Mouse (Mus musculus) neural tube, embryonic 14.5 days (tissue): Measurements from ENCODE around the gene Agap3. TPM values are rescaled to one million over a fixed set of nuclear protein-coding genes. Genes with fewer than 3 reads are reported as not detected.

Experiments
- ATAC-seq: fragments of 200-750 bp; cut with Nextera tagmentation; 2 replicates; pipeline ENCODE4 v1.8.0; 2017; ENCODE audit warnings: low read depth, mild to moderate bottlenecking, moderate TSS enrichment, moderate library complexity
- H3K27ac ChIP-seq: fragments of 300-500 bp; sonication (generic); 2 replicates; pipeline ENCODE4 v1.5.1; 2014; ENCODE audit warnings: low read depth, mild to moderate bottlenecking, control low read depth, low read length, moderate library complexity, mixed read lengths
- H3K27me3 ChIP-seq: fragments of 300-500 bp; sonication (generic); 2 replicates; pipeline ENCODE4 v1.6.1; 2014; ENCODE audit warnings: low read length; ENCODE audit not compliant: control insufficient read depth, insufficient read depth
- H3K36me3 ChIP-seq: fragments of 300-500 bp; sonication (generic); 2 replicates; pipeline ENCODE4 v1.6.1; 2014; ENCODE audit warnings: low read length, mixed read lengths; ENCODE audit not compliant: control insufficient read depth, insufficient read depth
- H3K4me1 ChIP-seq: fragments of 300-500 bp; sonication (generic); 2 replicates; pipeline ENCODE4 v1.6.1; 2014; ENCODE audit warnings: low read length; ENCODE audit not compliant: control insufficient read depth, insufficient read depth
- H3K4me2 ChIP-seq: fragments of 300-500 bp; sonication (generic); 2 replicates; pipeline ENCODE4 v1.6.1; 2014; ENCODE audit warnings: mild to moderate bottlenecking, low read depth, low read length, control low read depth
- H3K4me3 ChIP-seq: fragments of 300-500 bp; sonication (generic); 2 replicates; pipeline ENCODE4 v1.5.1; 2014; ENCODE audit warnings: low read depth, low read length, control low read depth, mixed read lengths
- H3K9ac ChIP-seq: fragments of 300-500 bp; sonication (generic); replicated peaks from 2 replicates; pipeline ENCODE4 v1.6.1; 2014; ENCODE audit warnings: low read depth, mild to moderate bottlenecking, control low read depth, low read length, mixed read lengths
- H3K9me3 ChIP-seq: fragments of 300-500 bp; sonication (generic); 2 replicates; pipeline ENCODE4 v1.6.1; 2016; ENCODE audit warnings: low read length; ENCODE audit not compliant: control insufficient read depth
- WGBS: fragments of 180-500 bp; shearing (Covaris S2); extraction: QIAGEN DNeasy Blood & Tissue Kit; methylation state at CpG from one replicate; pipeline ENCODE4 v1.1.7; 2014; 5-methylcytosine and 5-hydroxymethylcytosine counted together
- polyA plus RNA-seq: library from polyadenylated mRNA; unstranded; fragments of >200 nt; fragmentation: Nextera tagmentation; extraction: Ambion mirVana; gene quantifications from 2 replicates; pipeline ENCODE4 v1.2.1, GENCODE M21; 2014

The Agap3 gene
- polyA plus RNA-seq, 1 experiment from 2014 or later: 59.3 TPM

- Histone ChIP-seq H3K4me3 (no peak overlapping the region), H3K9ac (no peak overlapping the region), H3K4me1 (peaks cover 43% of the 10 kb centered on the region), H3K9me3 (no peaks in the 10 kb centered on the region), H3K4me2 (no peak overlapping the region), H3K27ac (peak overlapping the region; percentile 60), H3K36me3 (peaks cover 30% of the 10 kb centered on the region), H3K27me3 (no peaks in the 10 kb centered on the region)
- WGBS: 16% methylated on average over 14 of the region's 14 CpGs
- peak; percentile 64 for ATAC-seq
These were observed 38.5 kb downstream of the Agap3 start for GRCm38 (mm10) chr5:24490413-24490920.

- H3K27ac ChIP-seq: no peak overlapping the region
- 86% methylated on average over 16 of the region's 16 CpGs for WGBS
- H3K4me2 ChIP-seq: no peak overlapping the region
- peaks cover 48% of the 10 kb centered on the region for H3K4me1 ChIP-seq
- no peak for ATAC-seq
- no peaks in the 10 kb centered on the region for H3K27me3 ChIP-seq
- no peak overlapping the region for H3K9ac ChIP-seq
- peaks cover 29% of the 10 kb centered on the region for H3K36me3 ChIP-seq
- H3K9me3 ChIP-seq: no peaks in the 10 kb centered on the region
- H3K4me3 ChIP-seq: no peak overlapping the region
These were observed 40.7 kb downstream of the Agap3 start for GRCm38 (mm10) chr5:24492546-24493285.

DNA sequence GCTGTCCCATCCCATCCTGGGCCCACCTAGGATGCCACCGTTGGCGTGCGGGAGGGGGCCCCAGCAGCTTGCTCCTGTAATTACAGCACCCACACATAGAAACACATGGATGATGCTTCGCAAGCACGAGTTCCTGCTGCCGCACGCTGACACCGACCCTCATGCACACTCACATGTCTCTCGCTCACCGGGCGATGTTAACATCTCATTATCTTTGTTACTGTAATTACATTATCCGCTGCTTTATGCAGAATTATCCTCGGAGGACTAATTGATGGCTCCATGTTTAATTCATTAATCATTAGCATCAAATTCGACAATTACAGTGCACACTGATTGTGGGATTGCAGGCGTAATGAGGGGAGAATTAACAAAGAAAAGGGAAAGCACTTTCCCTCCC, 43.0 kb downstream of the Agap3 start:
- ATAC-seq: peak; percentile 25; the same call in 1 of the 2 replicates
- no peak overlapping the region; the same call in 1 of the 2 replicates for H3K27ac ChIP-seq
- H3K9ac ChIP-seq: no peak overlapping the region
- H3K9me3 ChIP-seq: no peaks in the 10 kb centered on the region
- H3K27me3 ChIP-seq: no peaks in the 10 kb centered on the region
- H3K36me3 ChIP-seq: peaks cover 28% of the 10 kb centered on the region
- H3K4me3 ChIP-seq: no peak overlapping the region
- WGBS: 45% methylated on average over 15 of the region's 15 CpGs
- no peak overlapping the region for H3K4me2 ChIP-seq
- peaks cover 47% of the 10 kb centered on the region for H3K4me1 ChIP-seq

- Histone ChIP-seq H3K9me3 (no peaks in the 10 kb centered on the region), H3K4me2 (no peak overlapping the region), H3K4me1 (peaks cover 33% of the 10 kb centered on the region), H3K36me3 (peaks cover 42% of the 10 kb centered on the region), H3K9ac (no peak overlapping the region), H3K4me3 (no peak overlapping the region), H3K27me3 (no peaks in the 10 kb centered on the region), H3K27ac (no peak overlapping the region)
- 57% methylated on average over 6 of the region's 6 CpGs for WGBS
- no peak for ATAC-seq
These were observed 44.8 kb downstream of the Agap3 start for GRCm38 (mm10) chr5:24496756-24497155.

GRCm38 (mm10) chr5:24497526-24497925, 45.5 kb downstream of the Agap3 start:
- H3K36me3 ChIP-seq: peaks cover 38% of the 10 kb centered on the region
- H3K27ac ChIP-seq: no peak overlapping the region; the same call in 1 of the 2 replicates
- no peaks in the 10 kb centered on the region for H3K27me3 ChIP-seq
- 52% methylated on average over 12 of the region's 12 CpGs for WGBS
- H3K4me3 ChIP-seq: no peak overlapping the region
- H3K9me3 ChIP-seq: no peaks in the 10 kb centered on the region
- H3K4me1 ChIP-seq: peaks cover 33% of the 10 kb centered on the region
- H3K9ac ChIP-seq: no peak overlapping the region
- H3K4me2 ChIP-seq: no peak overlapping the region
- ATAC-seq: no peak

DNA sequence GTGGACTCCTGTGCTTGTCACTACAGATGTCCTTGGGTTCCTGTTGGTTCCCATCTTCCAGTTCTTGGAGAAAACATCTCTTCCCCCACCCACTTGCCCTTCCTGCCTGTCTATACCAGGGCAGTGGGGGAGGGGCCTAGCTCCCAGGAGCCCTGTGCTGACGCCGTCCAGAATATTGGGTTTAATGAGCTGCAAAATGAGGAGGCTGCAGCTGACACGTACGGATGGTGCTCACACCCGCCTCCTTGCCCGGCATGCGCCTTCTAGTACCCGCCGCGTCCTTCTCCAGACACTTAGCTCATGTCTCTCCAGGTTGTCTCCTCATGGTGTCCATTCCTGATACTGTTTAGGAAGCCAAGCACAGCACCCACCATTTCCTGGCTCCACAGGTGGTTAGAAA, 47.1 kb downstream of the Agap3 start:
- peaks cover 28% of the 10 kb centered on the region for H3K36me3 ChIP-seq
- 47% methylated on average over 10 of the region's 10 CpGs for WGBS

DNA sequence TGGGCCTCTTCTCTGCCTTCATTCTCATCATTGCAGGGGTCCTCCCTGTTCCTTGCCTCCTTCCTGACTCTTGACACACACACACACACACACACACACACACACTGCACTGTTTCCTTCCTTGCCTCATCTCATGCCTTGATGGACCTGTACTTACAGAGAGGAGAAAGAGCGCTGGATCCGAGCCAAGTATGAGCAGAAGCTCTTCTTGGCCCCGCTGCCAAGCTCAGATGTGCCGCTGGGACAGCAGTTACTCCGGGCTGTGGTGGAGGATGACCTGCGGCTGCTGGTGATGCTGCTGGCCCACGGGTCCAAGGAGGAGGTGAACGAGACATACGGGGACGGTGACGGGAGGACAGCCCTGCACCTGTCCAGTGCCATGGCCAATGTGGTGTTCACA, 48.9 kb downstream of the Agap3 start:
- H3K4me3 ChIP-seq: no peak overlapping the region
- WGBS: 83% methylated on average over 11 of the region's 11 CpGs
- no peak overlapping the region for H3K4me2 ChIP-seq
- H3K27ac ChIP-seq: no peak overlapping the region
- no peaks in the 10 kb centered on the region for H3K27me3 ChIP-seq
- ATAC-seq: no peak
- no peaks in the 10 kb centered on the region for H3K9me3 ChIP-seq
- H3K9ac ChIP-seq: no peak overlapping the region
- peaks cover 28% of the 10 kb centered on the region for H3K36me3 ChIP-seq
- peaks cover 19% of the 10 kb centered on the region; the same call in 1 of the 2 replicates for H3K4me1 ChIP-seq

More for the DNA sequence above, 47.1 kb downstream of the Agap3 start:
- Histone ChIP-seq H3K4me3 (no peak overlapping the region), H3K27me3 (no peaks in the 10 kb centered on the region), H3K9ac (no peak overlapping the region), H3K4me2 (no peak overlapping the region), H3K4me1 (peaks cover 33% of the 10 kb centered on the region), H3K9me3 (no peaks in the 10 kb centered on the region), H3K27ac (no peak overlapping the region)
- 0 out of 2 replicates have a peak, but pooled peaks have one; percentile 29 for ATAC-seq

DNA sequence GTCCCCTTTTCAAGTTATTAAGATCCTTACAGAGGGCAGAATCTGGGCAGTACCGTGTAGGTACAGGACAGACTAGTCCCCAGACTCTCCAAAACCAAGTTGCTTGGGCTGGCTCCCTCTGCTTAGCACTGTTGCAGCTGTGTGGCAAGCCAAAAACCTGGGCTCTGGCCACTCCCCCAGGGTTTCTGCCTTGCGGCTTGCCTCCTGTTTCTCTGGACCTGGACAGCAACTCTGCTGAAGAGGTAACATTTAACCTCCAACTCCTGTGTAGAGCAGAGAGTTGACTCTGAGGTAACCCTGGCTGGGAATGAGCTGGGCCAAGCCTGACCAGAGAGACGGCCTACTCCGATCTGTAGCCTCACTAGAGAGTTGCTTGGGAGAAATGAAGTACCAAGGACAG, 50.8 kb downstream of the Agap3 start:
- Histone ChIP-seq H3K4me2 (no peak overlapping the region), H3K27ac (no peak overlapping the region), H3K9ac (no peak overlapping the region), H3K4me1 (peaks cover 8% of the 10 kb centered on the region; the same call in 1 of the 2 replicates), H3K4me3 (no peak overlapping the region), H3K27me3 (no peaks in the 10 kb centered on the region), H3K9me3 (no peaks in the 10 kb centered on the region), H3K36me3 (peaks cover 25% of the 10 kb centered on the region)
- WGBS: 77% methylated on average over 4 of the region's 4 CpGs
- ATAC-seq: no peak

DNA sequence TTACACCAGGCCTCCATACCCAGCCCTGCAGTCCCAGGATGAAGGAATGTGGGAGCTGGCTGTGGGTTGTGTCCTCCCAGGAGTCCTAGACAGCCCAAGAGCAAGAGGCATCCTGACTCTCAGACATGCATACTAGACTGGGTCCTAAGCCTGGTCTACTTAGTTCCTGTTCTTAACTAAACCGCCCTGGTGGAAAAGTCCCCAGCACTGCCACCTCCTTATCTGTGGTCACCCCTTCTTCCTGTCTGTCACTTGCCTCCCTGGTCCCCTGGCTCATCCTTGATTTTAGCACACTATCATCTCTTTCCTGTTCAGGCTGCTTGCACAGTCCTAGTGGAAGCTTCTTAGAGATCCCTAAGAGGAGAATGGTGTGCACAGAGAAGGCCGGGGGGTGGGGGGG, 53.5 kb downstream of the Agap3 start:
- ATAC-seq: no peak
- 67% methylated on average over 2 of the region's 2 CpGs for WGBS
- H3K9ac ChIP-seq: no peak overlapping the region
- no peaks in the 10 kb centered on the region for H3K9me3 ChIP-seq
- H3K4me2 ChIP-seq: no peak overlapping the region
- H3K4me1 ChIP-seq: no peaks in the 10 kb centered on the region
- no peaks in the 10 kb centered on the region for H3K27me3 ChIP-seq
- H3K36me3 ChIP-seq: peaks cover 12% of the 10 kb centered on the region
- H3K4me3 ChIP-seq: no peak overlapping the region
- H3K27ac ChIP-seq: no peak overlapping the region
